Mouse (Mus musculus) liver, adult 2 months (tissue): ENCODE measurements around the gene Agfg2.

Experiments
- CTCF ChIP-seq: fragments of 200-500 bp; IDR thresholded peaks from 2 replicates; pipeline ENCODE4 v1.5.1; 2011; ENCODE audit warnings: low read depth, low read length, control low read depth
- POLR2A ChIP-seq: fragments of 200-500 bp; IDR thresholded peaks from 2 replicates; pipeline ENCODE4 v1.6.1; 2011; ENCODE audit warnings: low read length, control low read depth; ENCODE audit not compliant: insufficient read depth; ENCODE audit errors: extremely low read depth

DNA sequence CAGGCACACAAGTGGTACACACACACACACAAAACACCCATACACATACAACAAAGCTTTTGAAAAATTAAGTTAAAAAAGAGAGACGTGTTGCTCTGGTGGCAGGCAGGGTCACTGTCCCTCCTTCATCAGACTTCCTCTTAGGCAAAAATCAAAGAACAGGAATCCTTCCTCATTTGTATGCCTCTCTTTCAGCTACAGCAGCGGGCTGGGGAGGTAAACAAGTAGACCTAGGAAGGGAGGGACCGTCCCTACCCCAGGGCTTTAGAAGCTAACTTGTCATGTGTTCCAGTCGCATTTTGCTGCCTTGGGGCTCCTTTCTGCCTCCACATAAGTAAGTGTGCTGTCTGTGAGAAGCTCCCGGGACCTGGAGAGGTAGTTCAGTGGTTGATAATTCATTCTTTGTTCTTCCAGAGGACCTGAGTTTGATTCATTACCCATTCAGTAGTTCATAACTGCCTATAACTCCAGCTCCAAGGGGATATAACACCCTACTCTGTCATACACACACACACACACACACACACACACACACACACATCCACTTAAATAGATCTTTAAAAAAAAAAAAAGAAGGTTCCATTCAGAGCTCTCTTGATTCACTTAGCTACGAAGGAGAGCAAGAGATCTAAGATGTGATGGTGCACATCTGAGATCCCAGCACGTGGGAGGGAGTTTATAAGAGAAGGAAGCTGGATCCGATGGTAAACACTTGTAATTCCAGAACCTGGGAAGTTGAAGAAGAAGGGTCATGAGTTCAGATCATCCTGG, 33.7 kb upstream of the Agfg2 start:
- TF ChIP-seq CTCF = no peak
- no peak for TF ChIP-seq POLR2A
